Mouse (Mus musculus) ES-CJ7 (cell line): ENCODE measurements at regions not wholly inside any gene's neighbourhood (a gene's known extent, or its start where the extent isn't known, plus 50 kb on each side); places are given as distances from the start of the nearest gene placed in this dataset.

Source experiments
- DNase-seq: peaks from one replicate; pipeline ENCODE4 v3.0.0; 2011; ENCODE audit warnings: low read depth, low spot score

DNA sequence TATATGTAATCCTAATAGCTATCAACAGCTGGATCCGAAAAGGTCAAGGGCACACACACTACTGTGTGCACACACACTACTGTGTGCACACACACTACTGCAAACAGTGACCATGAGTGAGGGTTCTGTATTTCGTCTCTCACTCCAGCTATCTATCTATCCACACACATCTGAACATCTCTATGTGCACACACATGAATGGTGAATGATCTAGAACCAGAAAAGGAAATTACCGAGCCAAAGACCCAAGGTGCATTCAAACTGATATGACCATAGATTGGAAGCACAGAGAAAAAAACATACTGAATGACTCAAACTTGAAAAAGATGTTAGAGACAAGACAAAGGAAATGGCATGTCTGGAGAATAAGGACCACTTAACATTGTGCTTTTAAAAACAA is 166.8 kb upstream of the Map3k1 start:
- no peak for DNase-seq

DNA sequence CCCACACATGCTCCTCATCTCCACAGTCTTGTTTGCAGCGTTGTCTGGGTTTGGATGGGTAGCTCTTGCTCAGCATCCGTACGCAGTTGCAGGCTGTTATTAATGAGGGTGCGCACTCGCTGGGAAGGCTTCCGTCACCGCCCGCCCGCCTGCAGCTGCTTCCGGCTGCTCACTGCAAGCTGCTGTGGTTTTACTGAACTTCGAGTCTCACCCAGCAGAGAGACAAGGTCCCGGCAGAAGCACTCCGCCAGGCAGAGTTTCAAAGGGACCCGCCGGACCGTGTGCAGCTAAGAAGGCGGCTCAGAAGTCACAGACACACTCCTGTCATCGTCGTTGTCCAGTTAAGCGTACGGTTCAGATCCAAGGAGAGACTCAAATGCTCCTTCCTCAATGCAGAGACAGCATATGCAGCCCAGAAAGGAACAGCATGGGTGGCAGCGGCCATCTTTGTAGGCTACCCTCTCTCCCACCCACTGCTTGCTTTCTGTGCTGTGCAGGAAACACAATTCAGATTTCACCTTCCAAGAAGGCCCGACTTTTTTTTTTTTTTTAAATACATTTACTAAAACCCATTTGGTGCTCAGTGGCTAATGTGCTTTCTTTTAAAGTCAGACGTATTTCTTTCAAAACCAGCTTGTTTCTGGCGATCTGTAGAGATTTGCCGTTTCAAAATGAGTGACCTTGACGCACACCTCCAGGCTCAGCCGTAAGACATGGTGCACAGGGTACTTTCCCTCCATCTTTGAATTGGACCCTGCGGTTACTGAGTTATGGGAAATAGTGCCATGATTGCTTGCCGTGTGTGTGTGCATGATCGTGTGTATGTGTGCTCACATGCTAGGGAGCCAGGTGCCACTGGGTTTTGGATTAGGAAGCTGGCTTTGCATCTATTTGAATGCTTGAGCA is 169.2 kb upstream of the Map3k1 start:
- DNase-seq: peak; percentile 63

DNA sequence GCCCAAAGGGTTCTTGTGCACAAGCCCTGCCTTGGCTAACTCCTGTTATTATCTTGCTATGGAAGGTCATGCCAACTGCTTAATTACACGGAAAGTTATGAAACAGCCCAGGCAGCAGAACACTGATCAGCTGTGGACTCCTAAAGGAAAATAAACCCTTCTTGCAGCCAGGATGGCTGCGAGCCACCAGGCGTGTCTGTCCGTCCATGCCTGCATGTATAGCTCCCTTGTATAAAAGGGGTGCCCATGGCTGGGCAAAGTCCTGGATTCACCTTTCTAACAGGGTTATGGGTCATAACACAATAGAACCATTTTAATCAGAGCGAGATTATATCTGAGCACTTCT is 169.9 kb upstream of the Map3k1 start:
- no peak for DNase-seq

DNA sequence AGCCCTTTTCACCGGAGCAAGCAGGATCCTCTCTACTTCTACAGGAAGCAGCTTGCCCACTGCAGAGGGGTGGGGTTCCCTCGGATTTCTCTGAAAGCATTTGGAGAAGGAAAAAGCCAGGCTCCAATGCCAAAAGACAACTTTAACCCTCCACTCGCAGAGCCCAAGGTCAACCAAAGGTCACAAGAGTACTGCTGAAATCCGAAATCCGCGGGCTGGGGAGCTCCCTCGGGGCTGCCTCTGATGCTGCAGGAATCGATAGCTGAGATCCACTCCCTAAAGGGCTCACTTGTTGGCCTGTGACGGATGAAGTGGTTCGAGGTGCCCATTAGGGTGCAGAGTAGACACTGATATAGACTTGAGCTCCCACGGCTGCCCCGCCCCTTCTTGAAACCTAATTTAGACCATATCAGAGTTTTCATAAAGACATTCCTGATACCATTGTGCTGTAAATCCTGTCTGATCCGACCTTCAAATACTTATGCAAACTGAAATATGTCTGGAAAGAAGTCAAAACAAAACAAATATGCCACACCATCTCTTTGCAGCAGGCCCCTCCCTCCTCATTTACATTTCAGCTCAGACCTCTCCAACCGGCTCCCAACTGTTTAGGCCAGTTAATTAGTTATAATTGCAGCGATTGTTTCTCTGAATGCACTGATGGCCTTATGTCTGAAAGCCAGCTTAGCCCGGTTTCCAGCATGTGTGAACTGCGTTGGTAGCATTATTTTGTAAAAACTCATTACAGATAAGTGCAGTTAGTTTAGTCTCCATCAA is 170.8 kb upstream of the Map3k1 start:
- DNase-seq: peak; percentile 43

DNA sequence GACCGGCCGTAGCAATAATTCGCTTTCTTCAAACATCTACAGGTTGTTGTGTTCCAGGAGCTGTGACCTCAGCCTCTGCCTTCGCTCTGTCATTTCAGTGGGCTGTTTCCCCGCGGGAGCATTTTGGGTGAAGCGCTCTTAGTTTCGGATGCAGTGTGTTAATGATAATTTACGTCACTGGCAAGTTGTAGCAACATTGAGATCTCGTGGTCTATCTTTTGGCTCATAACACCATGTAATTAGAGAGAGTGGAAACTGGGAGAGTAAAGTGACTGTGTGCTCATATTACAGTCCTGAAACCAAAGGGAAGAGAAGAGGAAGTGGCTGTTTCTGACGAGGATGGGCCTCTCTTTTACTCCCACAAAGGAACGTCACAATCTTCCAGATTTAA is 171.4 kb upstream of the Map3k1 start:
- DNase-seq: no peak

DNA sequence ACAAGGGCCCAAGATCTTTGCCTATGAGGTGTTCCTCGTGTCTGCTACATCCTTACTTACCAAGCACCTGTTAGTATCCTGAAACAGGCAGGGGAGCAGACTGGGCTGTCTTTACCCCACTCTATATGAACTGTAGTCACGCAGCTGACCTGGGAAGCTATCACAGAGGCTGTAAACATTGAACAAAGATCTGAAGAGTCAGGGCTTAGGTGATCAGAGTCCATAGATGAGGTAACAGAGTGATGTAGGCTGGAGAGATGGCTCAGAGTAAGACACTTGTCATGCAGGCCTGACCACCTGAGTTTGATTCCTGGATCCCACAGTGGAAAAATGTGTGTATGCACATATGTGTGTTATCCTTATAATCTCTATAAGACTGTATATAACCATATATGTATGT is 172.3 kb upstream of the Map3k1 start:
- no peak for DNase-seq

DNA sequence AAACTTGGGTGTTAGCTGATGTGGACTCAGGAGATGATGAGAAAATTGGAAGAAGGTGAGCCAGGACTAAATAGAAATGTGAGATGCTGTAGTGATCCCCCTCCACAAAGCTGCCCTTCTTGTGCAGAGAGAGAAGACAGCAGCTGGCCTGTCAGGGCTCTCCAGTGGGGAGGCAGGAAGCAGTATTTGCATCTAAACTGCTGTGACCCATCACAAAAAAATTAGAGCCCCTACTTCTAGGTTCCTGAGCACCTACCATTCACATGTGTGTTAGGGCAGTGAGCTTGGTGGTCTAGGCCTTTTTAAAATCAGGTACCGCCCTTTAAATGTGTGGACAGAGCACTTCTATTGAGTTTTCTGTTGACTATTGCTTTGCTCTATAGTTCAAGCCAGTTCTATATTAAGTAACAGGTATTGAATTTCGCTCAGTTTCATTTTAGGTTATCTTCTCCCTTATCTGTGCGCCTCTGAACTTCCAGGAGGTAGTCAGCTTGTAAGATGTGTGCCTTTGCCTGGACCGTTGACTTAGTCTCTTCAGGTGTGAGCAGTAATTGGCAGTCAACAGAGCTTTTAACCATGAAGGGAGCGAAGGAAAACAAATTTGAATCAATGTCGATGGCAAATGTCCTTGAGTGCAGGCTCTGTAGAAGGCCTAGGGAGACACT is 174.1 kb upstream of the Map3k1 start:
- DNase-seq: no peak

DNA sequence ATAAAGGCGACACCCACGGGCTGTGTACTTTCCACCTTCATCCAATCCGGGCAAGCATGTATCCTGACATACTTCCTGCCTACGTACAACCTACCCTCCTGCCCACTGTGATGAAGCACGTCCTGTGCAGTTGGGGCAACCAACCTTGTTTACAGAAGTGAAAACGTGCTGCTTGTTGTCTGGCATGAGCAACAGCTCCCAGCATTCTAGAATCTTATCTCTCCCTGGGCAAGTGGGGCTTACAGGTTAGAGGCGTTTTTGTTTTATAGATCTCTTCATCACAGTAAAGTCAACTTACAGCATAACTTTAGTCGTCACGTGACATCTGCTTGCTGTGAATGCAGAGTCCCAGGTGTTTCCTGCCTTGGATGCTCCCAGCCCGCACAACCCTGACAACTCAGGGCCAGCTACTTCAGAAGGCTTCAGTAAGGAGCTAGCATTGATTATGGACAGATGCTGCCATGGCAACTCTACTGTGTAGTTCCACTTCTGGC is 175.3 kb upstream of the Map3k1 start:
- DNase-seq: no peak

DNA sequence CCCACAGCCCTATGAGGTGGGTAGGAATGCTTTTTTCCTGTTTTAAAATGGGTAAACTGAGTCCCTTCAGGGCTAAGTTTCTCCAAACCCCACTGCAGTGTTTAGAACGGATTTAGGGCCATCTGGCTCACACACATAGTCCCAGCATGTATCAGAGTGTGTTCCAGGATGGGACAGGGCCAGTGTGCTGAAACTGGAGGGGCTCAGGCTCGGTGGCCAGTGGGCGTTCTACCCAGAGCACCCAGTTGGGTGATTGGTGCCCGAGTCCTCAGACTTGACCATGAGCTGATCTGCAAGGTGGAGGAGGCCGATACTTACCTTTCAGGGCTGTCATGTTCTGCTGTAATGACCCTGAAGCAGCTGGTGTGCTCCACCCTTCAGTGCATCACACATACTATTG is 176.6 kb upstream of the Map3k1 start:
- no peak for DNase-seq

DNA sequence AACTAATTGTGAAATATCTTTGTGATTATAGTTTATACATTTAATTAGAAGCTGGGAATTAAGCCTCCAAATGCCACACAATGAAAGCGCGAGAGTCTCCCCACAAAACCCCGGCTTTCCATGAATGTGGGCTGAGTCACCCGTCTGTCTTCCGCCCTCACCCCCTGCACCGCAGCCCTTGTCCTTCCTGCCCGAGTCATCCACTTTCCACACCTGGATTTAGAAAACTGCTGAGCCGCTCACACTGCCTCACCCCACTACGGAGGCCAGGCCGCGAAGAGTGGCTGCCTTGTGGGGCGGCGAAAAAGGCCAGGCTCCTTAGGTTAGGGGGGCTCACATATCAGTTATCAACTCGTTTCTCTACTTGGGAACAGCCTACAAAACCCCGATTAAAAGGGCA is 177.9 kb upstream of the Map3k1 start:
- no peak for DNase-seq

DNA sequence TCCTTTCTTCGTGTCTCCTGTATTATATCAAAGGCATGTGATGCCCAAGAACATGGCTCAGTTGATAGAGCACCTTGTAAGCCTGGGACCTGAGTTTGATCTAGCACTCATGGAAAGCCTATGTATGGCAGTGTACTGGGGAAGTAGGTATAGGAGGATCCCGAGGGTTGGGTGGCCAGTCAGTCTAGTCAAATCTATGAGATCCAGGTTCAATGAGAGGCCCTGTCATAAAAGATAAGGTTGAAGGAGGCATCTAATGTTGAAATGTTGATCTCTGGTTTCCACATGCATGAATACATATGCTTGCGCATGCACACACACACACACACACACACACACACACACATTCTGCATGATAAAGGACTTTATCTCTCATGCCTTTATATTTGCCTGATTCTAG is 178.6 kb upstream of the Map3k1 start:
- DNase-seq: no peak

DNA sequence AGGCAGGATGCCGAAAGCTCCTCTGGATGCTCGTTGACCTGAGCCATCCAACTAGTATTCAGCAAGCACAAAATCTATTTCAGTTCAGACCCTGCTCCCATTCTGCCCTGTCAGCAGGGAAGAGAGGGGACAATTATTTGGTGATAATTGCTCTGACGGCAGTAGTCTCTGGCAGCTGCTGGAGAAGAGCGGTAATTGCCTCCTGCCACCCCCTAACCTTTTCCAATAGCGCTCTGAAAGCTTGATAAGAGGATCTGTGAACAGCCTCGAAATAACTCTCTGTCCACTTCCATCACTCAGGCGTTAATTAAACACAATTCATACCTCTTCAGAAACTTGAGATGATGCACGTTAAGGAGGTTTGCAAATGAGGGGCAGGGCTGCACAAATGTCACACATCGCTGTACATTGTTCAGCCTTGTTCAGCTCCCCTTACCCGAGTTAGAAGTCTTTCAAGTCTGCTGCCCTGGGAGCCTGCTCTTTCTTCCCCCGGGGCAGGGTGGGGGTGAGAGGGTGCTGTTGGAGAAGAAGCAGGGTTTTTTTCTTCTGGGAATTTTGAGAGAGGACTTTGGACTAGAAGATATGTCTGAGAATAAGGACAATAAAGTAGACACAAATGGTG is 182.2 kb upstream of the Map3k1 start:
- peak; percentile 9 for DNase-seq

DNA sequence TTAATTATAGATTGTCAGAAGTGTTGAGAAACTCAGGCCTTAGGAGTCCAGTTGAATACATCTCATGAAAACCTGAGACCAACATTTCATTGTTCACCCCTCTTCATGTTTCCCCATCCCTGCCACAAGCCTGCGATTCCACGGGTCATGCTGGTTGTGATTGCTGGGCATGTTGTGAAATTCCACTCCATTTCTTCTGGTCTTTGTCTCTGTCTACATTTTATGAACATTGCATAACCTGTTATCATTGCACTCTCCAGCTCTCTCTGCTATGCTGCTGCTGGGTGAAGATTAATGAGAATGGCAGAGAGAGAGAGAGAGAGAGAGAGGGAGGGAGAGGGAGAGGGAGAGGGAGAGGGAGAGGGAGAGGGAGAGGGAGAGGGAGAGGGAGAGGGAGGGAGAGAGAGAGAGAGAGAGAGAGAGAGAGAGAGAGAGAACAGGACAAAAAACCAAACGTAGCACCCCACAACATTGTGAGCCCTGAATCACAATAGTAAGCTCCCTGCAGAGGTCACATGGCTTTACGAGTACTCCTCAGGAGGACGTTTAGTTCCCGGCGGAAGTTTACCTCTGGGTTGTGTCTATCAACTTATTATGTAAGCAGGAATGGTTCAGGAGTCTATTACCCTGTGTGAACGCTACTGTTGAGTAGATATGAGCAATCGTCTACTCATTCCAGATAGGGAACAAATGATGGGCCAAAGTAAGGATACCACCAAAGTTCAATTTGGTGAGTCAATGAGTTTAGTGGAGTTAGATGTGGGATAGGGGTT is 183.5 kb upstream of the Map3k1 start:
- no peak for DNase-seq

DNA sequence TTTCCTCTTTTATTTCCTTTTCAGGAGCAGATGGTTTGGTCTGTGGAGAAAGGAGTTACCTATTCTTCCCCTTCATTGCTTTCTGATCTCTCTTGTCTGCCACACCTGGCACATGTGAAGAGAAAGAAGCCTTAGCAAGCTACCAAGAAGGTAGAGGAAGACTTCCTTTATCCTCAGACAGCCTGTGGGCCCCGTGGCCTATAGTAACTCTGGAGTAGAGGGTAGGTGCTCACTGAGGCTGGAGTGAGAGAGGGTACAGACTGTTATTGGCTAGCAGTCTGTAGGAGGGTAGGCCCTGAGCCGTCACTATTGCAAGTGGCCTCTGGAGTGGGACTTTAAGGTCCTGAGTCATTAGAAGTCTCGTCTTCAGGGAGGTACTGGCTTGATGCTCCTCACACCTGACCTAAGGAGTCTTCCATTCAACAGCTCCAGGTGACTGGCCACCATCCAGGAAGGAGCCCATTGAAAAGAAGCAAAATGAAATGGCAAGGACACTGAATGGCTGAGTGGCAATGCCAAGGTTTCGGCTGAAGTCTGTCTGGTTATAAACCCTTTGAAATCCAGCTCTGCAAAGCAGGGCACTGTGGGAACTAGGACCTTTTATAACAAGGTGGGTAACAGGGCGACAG is 186.2 kb upstream of the Map3k1 start:
- no peak for DNase-seq

DNA sequence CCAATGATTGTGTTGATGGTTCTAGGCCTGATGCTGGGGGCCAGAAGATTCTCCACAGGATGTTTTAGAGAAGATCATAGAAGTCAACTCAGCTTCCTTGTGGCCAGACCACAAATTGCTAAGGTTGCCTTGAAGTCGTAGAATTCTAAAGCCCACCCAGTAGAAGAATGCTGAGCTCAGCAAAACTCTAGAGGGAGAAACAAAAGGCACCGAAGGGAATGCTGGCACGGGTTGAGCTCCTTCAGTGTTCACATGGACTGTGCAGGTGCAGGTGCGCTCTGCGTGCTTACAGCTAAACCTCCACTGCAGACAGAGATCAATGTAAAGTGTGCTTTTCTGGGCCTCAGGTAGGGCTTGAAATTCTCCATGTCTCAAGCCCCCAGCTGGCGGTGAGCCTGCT is 186.9 kb upstream of the Map3k1 start:
- DNase-seq: no peak

DNA sequence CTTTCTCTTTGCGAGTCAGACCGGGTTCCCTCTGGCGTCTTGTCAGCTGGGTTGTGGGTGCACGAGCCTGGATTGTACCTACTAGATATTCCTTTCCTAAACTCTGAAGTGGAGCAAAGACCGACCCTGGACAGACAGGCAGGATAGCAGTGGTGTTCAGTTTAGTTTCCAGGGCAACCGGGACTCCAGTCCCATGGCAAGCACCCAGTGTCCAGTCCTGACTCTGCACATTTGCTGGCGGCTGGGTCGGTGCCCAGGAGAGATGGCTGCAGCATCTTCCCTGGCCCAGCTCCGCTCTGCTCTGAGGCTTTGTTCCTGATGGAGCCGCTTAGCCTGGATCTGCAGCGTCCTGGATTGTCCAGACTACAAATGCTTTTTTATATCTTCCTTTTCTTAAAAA is 188.1 kb upstream of the Map3k1 start:
- no peak for DNase-seq

DNA sequence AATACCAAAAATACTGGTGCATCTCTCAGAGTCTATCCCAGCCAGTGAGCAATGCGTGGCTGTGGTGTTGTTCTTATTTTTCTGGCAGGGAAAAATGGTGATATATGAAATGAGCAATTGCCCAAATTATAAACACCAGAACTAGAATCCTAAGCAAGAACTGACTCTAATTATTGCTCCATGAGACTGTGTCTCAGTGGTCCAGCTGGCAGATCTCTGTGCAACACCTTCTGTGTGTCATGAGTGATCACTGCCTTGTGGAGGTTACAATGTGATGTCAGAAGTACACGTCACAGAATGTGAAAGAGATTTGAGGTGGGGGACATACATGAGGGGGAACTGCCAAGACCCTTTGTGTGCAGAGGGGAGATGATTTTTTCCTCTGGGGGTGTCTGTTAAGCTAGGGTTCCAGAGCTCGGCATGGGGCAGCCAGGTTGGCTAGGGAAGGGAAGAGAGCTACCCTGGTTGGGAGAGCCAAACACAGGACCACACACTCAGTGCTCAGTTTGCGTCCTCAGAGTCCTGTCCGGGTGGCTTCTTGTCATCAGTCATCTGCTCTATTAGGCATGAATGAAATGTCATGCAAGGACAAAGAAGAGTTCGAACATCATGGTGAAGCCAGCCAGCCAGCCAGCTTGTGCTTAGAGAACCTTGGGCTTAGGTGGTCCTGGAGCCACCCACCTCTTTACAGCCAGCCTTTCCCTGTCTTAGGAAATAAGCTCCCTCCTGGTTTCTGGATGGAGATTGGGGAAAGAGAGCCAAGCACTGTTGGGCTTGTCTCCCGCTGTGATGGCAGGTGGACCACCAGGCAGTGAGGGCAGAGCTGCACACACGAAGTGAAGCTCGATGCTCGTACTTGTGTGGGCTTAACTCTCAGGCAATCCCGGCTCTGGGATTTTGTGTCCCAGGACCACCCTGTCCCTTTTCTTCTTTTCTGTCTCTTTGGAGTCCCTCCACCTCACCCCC is 189.5 kb upstream of the Map3k1 start:
- DNase-seq: no peak

DNA sequence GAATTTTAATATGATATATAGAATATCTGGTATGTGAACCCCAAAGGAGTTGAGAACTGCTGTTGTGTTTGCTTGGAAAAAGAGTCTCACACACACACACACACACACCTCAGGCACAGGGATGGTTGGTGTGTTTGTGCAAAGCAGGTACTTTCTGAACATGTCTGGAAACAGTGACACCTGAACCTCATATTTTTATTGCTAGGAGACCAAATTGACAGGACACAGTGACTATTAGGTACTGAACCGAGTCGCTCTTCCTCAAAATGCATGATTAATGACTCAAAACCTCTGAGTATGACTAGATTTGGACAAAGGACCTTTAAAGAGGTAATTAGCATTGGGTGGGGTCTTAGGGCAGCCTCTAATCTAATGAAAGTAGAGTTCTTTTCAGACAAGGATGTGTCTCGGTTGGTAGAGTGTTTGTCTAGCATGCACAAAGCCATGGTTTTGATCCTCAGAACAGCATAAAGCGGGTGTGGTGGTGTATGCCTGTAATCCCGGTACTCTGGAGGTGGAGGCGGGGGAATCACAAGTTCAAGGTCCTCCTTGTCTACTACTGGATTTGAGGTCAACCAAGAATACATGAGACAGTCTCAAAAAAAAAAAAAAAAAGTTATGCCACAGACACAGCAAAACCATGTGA is 191.0 kb upstream of the Map3k1 start:
- DNase-seq: no peak

DNA sequence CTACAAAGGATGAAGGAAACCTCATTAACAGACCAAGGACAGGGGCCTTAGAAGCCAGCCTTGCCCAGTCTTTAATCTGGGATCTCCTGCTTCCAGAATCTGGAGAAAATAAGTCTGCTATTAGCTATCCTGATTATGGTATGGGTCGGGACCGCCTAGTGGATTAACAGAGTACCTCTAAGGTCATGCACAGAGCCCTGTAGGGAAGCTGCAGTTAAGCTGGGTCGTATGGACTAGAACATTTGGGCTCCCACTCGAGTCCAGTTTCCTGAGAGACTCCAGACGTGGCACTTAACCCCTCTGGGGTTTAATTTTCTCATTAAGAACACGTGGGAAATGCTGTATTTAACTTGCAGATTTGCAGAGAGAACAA is 191.5 kb upstream of the Map3k1 start:
- peak; percentile 11 for DNase-seq
